Mouse (Mus musculus): ENCODE data around the gene Mak.

- TF ChIP-seq POLR2A (IDR thresholded peaks at IDR 0.05; ENCODE audit: control insufficient read depth in 1 of 2, insufficient read depth in 1 of 2, low read depth in 1 of 2, low read length in 2 of 2, poor library complexity in 1 of 2) = no peak
- no peak for TF ChIP-seq CTCF (IDR thresholded peaks at IDR 0.05 in 2 of 3, conservative IDR thresholded peaks at IDR 0.05 in 1 of 3; ENCODE audit: control insufficient read depth in 1 of 3, insufficient read depth in 1 of 3, low read depth in 2 of 3, low read length in 3 of 3, poor library complexity in 1 of 3, severe bottlenecking in 1 of 3)
- TF ChIP-seq EP300 (IDR thresholded peaks at IDR 0.05; ENCODE audit: low read depth in 1 of 2, low read length in 2 of 2) = no peak
- no peak for TF ChIP-seq HCFC1 (IDR thresholded peaks at IDR 0.05; ENCODE audit: low read depth, low read length)
- no peak for TF ChIP-seq SIN3A (IDR thresholded peaks at IDR 0.05; ENCODE audit: low read length)
Observed at GRCm38 (mm10) chr13:41018236-41018635, 61.3 kb downstream of the Mak start.

Measured in MEL (cell line).